Mouse (Mus musculus) frontal cortex, adult (tissue): ENCODE measurements around the gene Fmo2.
A peak's percentile ranks its signal among the peaks of the same experiment; 100 is the strongest.

ENCODE experiments used
- ATAC-seq: cut with Nextera tagmentation; 2 replicates; pipeline ENCODE4 v1.9.2; 2017; ENCODE audit warnings: mild to moderate bottlenecking, moderate library complexity, mixed read lengths; ENCODE audit not compliant: low TSS enrichment

Fmo2 gene

DNA sequence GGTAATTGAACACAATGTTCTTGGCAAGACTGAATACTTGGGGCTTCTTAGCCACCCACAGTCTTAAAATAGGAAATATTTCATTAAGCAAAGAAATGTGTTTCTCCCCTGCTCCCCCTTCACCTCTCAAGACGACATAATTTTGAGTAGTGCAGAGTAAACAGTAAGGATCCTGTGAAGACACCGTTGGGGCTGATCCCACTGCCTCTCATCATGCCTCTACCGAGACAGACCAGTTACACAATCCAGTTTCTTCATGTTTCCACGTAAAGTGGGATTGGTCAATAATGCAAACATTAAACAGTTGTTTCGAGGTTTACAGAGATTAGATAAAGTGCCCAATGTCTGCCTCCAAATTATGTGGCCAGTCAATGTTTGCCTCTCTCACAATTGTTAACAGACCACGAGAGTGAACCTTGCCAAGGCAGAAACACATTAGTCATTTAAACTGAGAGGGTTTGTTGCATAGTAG is 6.5 kb downstream of the Fmo2 start:
- ATAC-seq: peak; percentile 47; the same call in 1 of the 2 replicates

DNA sequence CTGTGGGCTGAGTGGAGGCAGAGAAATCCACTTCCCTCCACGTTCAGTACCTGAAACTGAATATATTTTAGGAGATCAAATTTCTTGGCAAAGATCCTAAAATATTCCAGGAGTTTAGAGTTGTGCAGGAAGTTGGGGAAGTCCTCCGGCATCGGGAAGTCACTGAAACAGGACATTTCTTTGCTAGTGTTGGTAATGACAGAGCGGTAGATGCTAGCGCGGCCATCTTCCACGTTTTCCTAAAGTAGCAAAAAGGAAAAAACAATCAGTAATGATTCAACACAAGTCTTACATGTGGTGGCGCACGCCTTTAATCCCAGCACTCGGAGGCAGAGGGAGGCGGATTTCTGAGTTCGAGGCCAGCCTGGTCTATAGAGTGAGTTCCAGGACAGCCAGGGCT is 9.9 kb downstream of the Fmo2 start:
- ATAC-seq: no peak

GRCm38 (mm10) chr1:162887644-162888043 is 10.9 kb downstream of the Fmo2 start:
- ATAC-seq: no peak

GRCm38 (mm10) chr1:162886138-162886816 is 12.2 kb downstream of the Fmo2 start:
- ATAC-seq: no peak

DNA sequence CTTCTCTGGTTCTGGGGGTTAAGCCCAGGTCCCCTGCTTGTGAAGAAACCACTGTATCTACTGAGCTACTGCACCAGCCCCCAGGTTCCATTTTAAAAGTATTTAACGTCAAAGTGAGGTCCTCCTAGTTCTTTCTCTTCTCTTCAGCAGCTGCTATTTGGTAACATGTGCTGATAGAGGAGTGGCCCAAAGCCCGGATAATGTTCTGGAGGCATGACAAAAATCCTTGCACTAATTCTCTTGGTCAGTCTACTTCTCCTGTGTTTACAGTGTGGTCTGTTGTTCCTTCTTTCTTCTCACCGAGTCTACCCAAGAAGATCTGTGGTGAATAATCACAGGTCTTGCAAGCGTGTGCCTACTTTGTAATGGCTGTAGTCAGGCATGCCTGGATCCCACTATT is 15.8 kb downstream of the Fmo2 start:
- ATAC-seq: no peak

DNA sequence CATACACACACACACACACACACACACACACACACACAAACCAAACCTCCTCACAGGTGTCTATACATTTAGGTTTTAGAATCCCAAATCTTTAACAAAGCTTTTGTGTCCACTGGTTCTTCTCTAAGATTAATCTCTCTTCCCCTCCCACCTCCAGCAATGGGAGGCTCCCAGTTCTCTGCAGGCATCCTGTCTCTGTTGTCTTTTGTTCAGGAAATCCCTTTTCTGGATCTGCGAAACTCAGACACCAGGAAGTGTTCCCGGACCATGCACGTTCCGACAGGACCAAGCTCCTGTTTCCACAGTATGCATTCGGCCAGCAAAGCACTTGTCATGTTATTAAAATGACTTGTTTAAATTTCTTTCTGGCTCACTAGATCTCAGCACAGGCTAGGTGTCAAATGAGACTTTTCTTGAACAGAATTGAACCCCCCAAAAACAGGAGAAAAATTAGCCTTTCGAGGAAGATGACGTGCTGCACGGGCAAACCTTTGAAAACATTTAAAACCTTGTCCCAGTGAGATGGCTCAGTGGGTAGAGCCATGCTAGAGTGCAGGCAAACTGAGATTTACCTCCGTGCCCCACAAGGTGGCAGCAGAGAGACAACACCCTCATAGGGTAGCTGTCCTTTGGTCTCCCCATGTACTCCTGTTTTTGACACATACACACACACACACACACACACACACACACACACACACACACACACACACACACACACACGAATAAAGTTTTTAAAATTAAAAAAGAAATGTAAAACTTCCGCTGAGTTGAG is 18.7 kb downstream of the Fmo2 start:
- peak; percentile 57; the same call in 1 of the 2 replicates for ATAC-seq

GRCm38 (mm10) chr1:162875091-162875490 is 23.4 kb downstream of the Fmo2 start:
- ATAC-seq: no peak

DNA sequence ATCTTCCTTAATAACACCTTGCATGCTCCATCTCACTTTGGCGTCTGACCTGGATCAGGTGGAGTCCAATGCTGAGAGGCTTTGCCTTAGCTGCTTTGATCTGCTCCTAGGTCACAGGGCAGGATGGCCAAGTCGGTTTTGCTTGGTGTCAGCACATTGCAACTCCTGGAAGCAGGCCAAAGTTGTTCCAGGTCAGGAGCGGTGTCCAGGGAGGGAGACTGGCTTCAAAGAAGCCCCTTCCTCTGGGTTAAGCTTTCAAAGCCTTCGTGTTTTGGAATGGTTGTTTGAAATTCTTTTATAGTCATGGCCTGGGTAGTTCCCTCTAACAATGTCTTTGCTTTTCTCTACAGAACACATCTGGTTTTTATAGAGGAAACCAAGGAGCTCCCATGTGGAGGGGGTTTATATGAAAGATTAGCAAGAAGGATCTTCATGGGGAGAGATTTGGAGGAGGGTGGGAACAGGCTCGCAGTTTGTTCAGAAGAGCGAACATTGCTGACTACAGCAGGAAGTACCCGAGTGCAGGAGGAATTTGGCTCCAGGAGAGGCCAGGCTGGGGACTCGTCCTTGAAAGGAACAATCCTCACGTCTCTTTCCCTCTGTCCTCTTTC is 26.7 kb downstream of the Fmo2 start:
- ATAC-seq: no peak

GRCm38 (mm10) chr1:162870978-162871377 is 27.5 kb downstream of the Fmo2 start:
- ATAC-seq: no peak

DNA sequence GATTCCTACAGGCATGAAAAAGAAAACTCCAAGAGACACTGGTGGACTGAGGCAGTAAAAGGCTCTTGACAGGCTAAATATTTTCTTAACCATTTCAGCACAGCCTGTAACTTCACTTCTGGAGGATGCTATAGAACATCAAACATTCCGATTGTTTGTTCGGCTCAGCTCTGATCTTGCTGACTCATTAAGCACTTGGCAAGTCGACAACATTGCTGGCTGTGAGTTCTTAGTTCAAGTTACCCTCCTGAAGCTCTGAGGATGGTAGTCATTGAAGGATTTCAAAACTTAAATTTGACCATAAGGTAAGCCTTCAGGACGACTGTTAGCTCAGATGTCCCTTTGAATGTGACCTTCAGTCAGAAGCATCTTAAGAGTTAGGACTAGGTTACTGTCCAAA is 31.1 kb downstream of the Fmo2 start:
- ATAC-seq: no peak

- no peak for ATAC-seq
Measured at GRCm38 (mm10) chr1:162866280-162866681, 32.2 kb downstream of the Fmo2 start, which contains the start of gene Fmo1. Gene Fmo1 (minus strand): TSS chr1:162866610.

GRCm38 (mm10) chr1:162865493-162865830 is 33.1 kb downstream of the Fmo2 start:
- no peak for ATAC-seq

- no peak for ATAC-seq
Measured at GRCm38 (mm10) chr1:162864816-162865492, 33.6 kb downstream of the Fmo2 start.

- ATAC-seq: no peak
Measured at GRCm38 (mm10) chr1:162864279-162864678, 34.2 kb downstream of the Fmo2 start.

GRCm38 (mm10) chr1:162863579-162863978 is 34.9 kb downstream of the Fmo2 start:
- ATAC-seq: no peak

DNA sequence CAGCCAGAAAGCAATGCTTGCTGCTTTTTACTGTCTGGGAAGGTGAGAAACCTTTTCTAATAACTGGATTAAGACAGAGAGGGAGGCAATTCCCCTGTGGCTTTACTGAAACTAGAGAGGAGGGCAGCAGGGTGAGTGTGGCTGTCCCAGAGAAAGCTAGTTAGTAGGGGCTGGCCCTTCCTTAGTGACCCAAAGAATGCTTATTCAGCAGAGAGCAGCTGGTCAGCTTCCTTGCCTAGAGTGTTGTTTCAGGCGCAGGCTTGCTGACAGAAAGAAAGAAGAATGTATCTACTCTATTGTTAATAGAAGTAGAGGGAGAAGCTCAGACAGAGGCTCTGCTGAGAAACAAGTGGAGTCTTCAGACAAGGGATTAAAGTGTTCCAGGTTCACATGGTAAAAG is 36.2 kb downstream of the Fmo2 start:
- ATAC-seq: no peak

- no peak for ATAC-seq
Measured at GRCm38 (mm10) chr1:162859996-162860605, 38.4 kb downstream of the Fmo2 start.

GRCm38 (mm10) chr1:162859545-162859976 is 39.0 kb downstream of the Fmo2 start:
- ATAC-seq: no peak

- no peak for ATAC-seq
Measured at GRCm38 (mm10) chr1:162858748-162859130, 39.8 kb downstream of the Fmo2 start.

GRCm38 (mm10) chr1:162857766-162858747 is 40.5 kb downstream of the Fmo2 start:
- ATAC-seq: no peak
